Mouse (Mus musculus) splenic B cell, adult 2 months (primary cell): ENCODE measurements around the gene Myl12a.
"Not testable (repeated sequence)": the region's sequence is repeated elsewhere in the genome, so short reads cannot be mapped to it uniquely, and the experiment has no call there.

Source experiments
- DNase-seq: peaks from one replicate; pipeline ENCODE4 v3.0.0-alpha.2; 2011; ENCODE audit warnings: low read depth, low spot score
- H3K27me3 ChIP-seq: 2 replicates; pipeline ENCODE4 v1.6.1; 2012; ENCODE audit warnings: mild to moderate bottlenecking, low read length, moderate library complexity, mixed read lengths; ENCODE audit not compliant: control insufficient read depth, poor library complexity, insufficient read depth, severe bottlenecking
- H3K36me3 ChIP-seq: 2 replicates; pipeline ENCODE4 v1.6.1; 2012; ENCODE audit warnings: mild to moderate bottlenecking, low read length, moderate library complexity, mixed read lengths; ENCODE audit not compliant: control insufficient read depth, poor library complexity, insufficient read depth, severe bottlenecking

Myl12a gene

DNA sequence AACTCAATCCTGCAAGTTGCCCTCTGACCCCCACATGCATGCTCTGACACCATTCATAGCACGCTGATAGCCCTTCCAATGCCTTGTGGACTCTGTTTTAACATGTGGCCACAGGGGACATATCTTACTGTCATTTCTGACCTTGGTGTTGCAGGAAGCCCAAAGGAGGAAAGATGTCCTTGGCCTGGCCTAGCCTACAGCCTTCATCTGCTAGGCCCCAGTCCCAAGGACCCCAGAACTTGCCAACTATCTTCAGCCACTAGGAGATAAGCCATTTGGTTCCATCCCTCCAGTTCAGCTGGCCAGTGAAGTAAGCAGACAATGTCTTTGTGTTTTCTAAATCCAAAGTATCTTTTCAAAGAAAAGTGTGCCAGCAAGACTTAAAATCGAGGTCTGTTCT is 37.4 kb downstream of the Myl12a start:
- no peak for DNase-seq
- Histone ChIP-seq H3K36me3 (no peaks in the 10 kb centered on the region), H3K27me3 (no peaks in the 10 kb centered on the region)

DNA sequence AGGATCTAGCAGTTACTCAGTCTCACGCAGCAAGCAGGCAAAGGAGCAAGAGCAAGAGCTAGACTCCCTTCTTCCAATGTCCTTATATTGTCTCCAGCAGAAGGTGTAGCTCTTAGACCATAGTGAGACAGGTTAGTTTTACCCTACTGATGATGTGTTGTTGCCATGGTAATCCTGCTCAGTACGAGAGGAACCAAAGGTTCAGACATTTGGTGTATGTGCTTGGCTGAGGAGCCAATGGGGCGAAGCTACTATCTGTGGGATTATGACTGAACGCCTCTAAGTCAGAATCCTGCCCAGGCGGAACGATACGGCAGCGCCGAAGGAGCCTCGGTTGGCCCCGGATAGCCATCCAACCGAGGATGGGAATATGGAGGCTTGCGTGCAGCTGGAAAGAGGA is 39.1 kb downstream of the Myl12a start:
- not testable (repeated sequence) for H3K27me3 ChIP-seq, H3K36me3 ChIP-seq
- peak; percentile 73 for DNase-seq

DNA sequence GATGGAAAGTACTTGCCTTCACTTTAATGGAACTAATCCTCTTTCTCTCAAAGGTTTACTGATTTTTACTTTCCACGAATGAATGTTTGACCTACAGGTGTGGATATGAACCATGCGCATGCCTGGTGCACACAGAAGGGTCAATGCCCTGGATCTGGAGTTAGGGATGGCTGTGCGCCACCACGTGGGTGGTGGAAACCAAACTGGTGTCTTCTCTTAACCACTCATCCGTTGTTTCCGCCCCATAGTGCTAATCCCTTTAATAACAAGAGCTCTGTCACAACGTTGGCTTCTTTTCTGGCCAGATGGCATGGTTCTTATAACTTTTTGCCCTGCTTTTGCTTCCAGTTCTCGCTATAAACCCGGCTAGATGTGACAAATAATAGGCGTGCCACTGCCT is 51.4 kb downstream of the Myl12a start:
- no peaks in the 10 kb centered on the region for H3K36me3 ChIP-seq
- DNase-seq, result no peak
- no peaks in the 10 kb centered on the region for H3K27me3 ChIP-seq

DNA sequence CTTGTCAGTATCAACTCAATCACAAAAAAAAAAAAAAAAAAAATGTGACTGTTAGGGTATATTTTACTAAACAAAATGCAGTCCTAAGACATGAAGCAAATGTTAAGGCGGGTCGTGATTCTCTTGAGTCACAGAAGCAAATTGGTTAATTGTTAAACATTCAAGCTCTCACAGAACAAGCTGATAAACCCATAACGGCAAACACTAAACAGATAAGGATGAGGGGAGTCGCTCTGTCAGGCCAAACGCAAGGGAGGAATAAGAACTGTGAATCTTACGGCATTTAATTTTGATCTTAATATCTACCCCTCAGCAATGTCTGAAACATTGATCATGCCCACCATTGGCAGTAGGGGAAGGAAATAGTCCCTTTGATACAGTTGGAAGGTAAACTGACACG is 53.5 kb downstream of the Myl12a start:
- no peaks in the 10 kb centered on the region for H3K27me3 ChIP-seq
- no peaks in the 10 kb centered on the region for H3K36me3 ChIP-seq
- no peak for DNase-seq

DNA sequence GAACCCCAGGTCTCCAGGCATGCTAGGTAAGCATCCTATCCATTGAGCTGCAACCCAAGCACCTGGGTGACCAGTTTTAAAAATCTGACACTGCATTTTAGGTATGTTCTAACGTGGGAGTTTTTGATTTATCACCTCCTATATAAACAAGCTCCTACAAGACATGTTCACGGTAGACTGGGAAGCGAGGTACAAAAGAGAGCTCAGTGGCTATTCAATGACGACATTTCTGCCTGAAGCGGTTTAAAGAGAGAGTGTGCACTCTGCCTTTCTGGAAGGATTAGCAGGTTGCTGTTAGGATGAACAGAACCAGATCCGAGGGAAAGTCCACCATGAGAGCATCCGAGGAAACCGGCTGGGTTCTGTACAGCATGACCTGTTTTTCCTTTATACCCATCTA is 54.0 kb downstream of the Myl12a start:
- H3K36me3 ChIP-seq, result no peaks in the 10 kb centered on the region

DNA sequence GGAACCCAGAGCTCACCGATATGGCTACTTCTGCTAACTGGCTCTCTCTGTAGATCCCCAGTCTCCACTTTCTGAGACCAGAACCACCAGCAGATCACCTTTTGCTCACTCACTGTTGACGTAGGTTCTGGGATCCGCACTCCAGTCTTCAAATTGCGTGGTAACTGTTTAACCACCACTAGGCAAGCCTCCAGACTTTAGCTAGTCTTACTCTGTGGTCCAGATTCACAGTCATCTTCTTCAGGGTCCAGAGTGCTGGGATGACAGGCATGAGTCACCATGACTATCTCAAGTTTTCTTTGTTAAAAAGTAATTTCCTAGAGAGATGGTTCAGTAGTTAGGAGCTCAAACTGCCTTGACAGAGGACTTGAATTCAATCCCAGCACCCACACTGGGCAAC is 58.9 kb downstream of the Myl12a start:
- H3K36me3 ChIP-seq, result no peaks in the 10 kb centered on the region
- DNase-seq, result no peak
- no peaks in the 10 kb centered on the region for H3K27me3 ChIP-seq

More for the DNA sequence above, 54.0 kb downstream of the Myl12a start:
- DNase-seq, result no peak
- no peaks in the 10 kb centered on the region for H3K27me3 ChIP-seq
